Mouse (Mus musculus) right cerebral cortex, adult 18-20 months (tissue): ENCODE results near the gene Zdhhc19.
A peak's percentile ranks its signal among the peaks of the same experiment; 100 is the strongest.

Experiments used
- DNase-seq: peaks from one replicate; pipeline ENCODE4 v3.0.0; 2022; ENCODE audit warnings: mixed read lengths

Gene Zdhhc19

DNA sequence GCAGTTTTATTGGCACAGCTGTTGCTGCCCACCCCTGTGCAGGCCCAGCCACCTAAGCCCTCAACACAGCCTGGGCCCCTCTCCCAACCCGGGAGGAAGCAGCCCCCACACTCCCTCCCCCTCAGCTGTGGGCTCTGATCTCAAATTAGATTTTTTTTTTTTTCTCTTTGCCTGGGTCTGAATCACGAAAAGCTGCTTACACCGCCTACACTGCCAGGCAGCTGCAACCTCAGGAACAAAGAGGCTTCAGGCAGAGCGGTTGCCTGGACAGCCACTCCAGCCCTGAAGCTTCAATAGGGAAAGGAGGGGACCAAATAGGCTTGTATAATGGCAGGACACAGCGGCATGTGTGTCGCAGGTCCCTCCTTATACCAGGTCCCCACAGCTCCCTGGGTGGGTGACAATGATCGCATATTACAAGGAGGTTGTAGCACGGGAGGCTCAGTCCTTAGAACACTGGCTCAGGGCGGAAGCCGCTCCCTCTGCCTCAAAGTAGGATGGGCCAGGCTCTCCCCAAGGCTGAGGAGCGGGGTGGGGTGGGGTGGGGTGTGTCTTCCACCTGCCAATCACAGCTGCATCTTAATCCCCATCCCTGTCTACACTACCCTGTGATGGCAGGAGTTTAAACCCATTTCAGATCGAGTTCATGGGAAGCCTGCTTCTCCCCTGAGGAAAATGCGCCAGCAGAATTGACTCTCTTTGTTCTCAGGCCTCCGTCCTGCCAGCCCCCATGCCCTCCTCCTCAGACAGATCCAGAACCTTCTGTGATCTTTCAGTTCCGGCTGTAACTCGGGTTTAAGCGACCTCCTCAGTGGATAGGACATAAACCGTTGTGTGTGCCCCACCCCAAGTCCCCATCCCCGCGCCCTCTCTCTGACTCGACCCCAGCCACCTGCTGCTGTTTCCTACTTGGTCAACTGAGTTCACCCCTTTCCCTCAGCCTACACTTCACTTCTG lies 20.2 kb downstream of the Zdhhc19 start:
- peak; percentile 91 for DNase-seq

DNA sequence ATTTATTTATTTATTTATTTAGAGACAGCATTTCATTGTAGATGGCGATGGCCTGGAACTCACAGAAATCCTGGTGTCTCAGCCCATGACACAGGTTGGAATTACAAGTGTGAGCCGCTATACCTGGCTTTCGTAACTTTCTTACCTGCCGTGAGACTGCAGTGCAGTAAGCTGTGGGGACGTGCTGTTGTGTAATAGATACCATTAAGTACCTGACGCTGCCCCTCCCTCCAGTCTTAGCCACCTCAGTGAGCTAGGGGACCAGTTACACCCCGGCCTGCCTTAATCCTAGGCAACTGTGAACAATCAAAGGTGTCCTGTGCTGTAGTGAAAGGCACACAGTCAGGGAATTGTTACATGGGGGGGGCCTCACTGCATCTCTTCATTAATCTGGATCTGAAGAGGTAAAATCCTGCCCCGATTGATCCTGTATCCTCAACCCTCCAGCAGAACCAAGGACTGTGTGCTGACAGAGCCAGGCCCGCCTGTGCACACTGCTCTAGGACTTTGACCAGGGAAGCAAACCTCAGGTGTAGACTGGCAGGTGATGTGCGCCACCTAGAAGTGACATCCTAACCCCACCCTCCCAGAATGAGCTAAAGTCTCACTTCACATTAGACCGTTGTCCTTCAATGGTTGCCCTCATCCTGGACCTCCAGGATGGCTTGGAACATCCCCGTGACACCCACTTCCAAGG lies 21.9 kb downstream of the Zdhhc19 start:
- no peak for DNase-seq

- DNase-seq: peak; percentile 29
These were observed 23.7 kb downstream of the Zdhhc19 start for GRCm38 (mm10) chr16:32519656-32520371.

DNA sequence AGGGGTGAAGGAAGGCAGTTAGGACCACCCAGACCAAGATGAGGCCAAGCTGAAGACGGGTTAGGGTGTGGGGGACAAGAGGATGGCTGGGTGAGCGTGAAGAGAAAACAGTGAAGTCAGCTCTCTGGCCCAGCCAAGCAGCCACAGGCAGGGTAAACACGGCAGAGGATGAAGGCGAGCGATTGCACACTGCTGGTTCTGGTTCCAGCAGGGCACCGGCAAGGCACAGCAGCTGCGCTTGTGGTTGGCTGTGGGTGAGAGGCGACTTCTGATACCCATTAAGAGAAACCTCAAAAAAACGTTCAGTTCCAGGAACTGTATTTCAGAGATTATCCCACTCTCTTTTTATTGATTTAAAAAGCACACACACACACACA lies 24.3 kb downstream of the Zdhhc19 start:
- DNase-seq: peak; percentile 24

DNA sequence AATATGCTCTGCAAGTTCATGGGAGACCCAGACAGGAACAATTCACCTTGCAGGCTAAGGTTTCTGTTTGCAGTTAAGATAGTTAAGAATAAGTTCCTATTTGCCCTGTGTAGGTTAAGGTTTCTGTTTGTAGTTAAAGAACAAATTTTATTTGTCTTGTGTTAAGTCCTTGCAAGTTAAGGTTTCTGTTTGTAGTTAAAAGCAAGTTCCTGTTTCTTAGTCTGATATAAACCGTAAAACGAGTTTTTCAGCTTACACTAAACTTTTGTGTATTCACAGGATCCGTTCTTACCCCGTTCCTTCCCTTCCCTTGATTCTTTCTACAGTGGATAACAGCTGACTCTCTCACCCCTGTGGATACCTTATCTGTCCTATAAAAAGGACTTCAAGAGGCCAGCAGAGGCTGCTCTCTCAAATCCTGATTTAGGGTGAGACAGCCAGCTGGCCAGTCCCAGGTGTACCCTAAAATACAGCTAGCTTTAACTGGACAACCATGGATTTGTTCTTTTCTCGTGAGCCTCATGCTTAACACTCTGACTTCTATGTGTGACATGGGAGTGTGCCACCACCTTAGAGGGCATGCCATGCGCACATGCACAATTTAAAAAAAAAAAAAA lies 26.6 kb downstream of the Zdhhc19 start:
- DNase-seq: no peak

GRCm38 (mm10) chr16:32523462-32524243 lies 27.6 kb downstream of the Zdhhc19 start:
- DNase-seq: peak; percentile 24

GRCm38 (mm10) chr16:32524244-32524615 lies 28.2 kb downstream of the Zdhhc19 start:
- DNase-seq: no peak

DNA sequence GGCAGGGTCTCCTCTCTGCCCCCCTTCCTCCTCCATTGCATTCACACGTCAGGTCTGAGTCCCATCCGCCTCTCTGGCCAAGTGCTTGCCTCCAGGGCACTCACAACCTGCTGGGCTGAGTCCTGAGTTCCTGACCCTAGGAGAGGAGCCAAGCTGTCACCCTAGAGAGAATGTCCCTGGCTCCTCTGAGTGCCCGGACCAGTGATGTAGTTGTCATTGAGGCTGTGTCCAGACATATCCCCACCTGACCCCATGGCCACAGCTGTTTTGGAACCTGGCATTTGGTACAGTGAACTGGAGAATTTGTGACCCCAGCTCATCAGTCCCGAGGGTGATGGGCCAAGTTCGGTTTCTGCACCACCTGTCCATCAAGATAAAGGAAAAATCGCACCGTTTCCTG lies 30.8 kb downstream of the Zdhhc19 start:
- no peak for DNase-seq

- DNase-seq: no peak
These were observed 37.1 kb downstream of the Zdhhc19 start for GRCm38 (mm10) chr16:32532878-32533826.

- DNase-seq: no peak
These were observed 39.2 kb downstream of the Zdhhc19 start for GRCm38 (mm10) chr16:32535157-32535751.

- DNase-seq: no peak
These were observed 42.0 kb downstream of the Zdhhc19 start for GRCm38 (mm10) chr16:32537867-32538660.

- DNase-seq: no peak
These were observed 42.7 kb downstream of the Zdhhc19 start for GRCm38 (mm10) chr16:32538761-32539255.

- no peak for DNase-seq
These were observed 45.5 kb downstream of the Zdhhc19 start for GRCm38 (mm10) chr16:32541338-32542179.

- DNase-seq: no peak
These were observed 47.4 kb downstream of the Zdhhc19 start for GRCm38 (mm10) chr16:32543422-32543821.

- no peak for DNase-seq
These were observed 51.3 kb downstream of the Zdhhc19 start for GRCm38 (mm10) chr16:32547156-32548068.

DNA sequence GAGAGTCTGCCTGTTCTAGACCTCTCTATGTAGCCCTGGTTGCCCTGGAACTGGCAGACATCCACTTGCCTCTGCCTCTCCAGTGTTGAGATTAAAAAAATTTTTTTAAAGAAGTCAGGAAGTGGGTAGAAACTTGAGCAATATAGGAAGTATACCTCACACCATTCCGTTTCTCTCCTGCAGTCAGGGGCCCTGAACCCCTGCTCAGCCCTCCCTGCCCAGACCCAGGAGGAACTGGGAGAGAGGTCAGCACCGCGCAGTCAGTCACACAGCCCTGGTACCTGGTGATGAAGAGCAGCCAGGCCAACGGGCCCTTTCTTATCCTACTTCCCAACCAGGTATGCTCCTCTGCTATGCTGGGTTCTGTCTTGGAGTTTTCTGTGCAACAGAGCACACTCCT lies 54.0 kb downstream of the Zdhhc19 start:
- no peak for DNase-seq

- DNase-seq: no peak
These were observed 54.4 kb downstream of the Zdhhc19 start for GRCm38 (mm10) chr16:32550487-32550886.
